Mouse (Mus musculus) lung, postnatal 0 days (tissue): ENCODE data around the gene Muc1. TPM values are rescaled to one million over a fixed set of nuclear protein-coding genes. Genes with fewer than 3 reads are reported as not detected.

Experiments
- ATAC-seq: fragments of 200-750 bp; cut with Nextera tagmentation; 2 replicates; pipeline ENCODE4 v1.8.0; 2017; ENCODE audit warnings: moderate library complexity
- DNase-seq: peaks from one replicate; pipeline ENCODE4 v3.0.0-alpha.2; 2016; ENCODE audit warnings: low spot score
- H3K27ac ChIP-seq: fragments of 300-500 bp; sonication (generic); 2 replicates; pipeline ENCODE4 v1.5.1; 2014; ENCODE audit warnings: antibody characterized with exemption, mild to moderate bottlenecking, low read length, mixed read lengths
- H3K27me3 ChIP-seq: fragments of 300-500 bp; sonication (generic); replicated peaks from 2 replicates; pipeline ENCODE4 v1.6.1; 2014; ENCODE audit warnings: low read length, mixed read lengths; ENCODE audit not compliant: insufficient read depth
- H3K36me3 ChIP-seq: fragments of 300-500 bp; sonication (generic); 2 replicates; pipeline ENCODE4 v1.6.1; 2014; ENCODE audit warnings: low read length, mixed read lengths; ENCODE audit not compliant: insufficient read depth
- H3K4me1 ChIP-seq: fragments of 300-500 bp; sonication (generic); 2 replicates; pipeline ENCODE4 v1.6.1; 2014; ENCODE audit warnings: antibody characterized with exemption, low read depth, low read length, mixed read lengths; ENCODE audit not compliant: insufficient read depth
- H3K4me2 ChIP-seq: fragments of 300-500 bp; sonication (generic); replicated peaks from 2 replicates; pipeline ENCODE4 v1.6.1; 2014; ENCODE audit warnings: low read depth, mild to moderate bottlenecking, low read length, moderate library complexity, mixed read lengths
- H3K4me3 ChIP-seq: fragments of 300-500 bp; sonication (generic); 2 replicates; pipeline ENCODE4 v1.5.1; 2014; ENCODE audit warnings: low read depth, low read length
- H3K9ac ChIP-seq: fragments of 300-500 bp; sonication (generic); replicated peaks from 2 replicates; pipeline ENCODE4 v1.6.1; 2014; ENCODE audit warnings: low read depth, mild to moderate bottlenecking
- H3K9me3 ChIP-seq: fragments of 300-500 bp; sonication (generic); 2 replicates; pipeline ENCODE4 v1.6.1; 2016; ENCODE audit warnings: low read length, mixed read lengths
- CTCF ChIP-seq: IDR thresholded peaks from 2 replicates; pipeline ENCODE4 v1.5.1; 2016; ENCODE audit warnings: antibody characterized with exemption, mild to moderate bottlenecking
- EP300 ChIP-seq: IDR thresholded peaks from 2 replicates; pipeline ENCODE4 v1.6.1; 2016; ENCODE audit warnings: antibody characterized with exemption, mild to moderate bottlenecking, control low read depth
- WGBS: fragments of 180-500 bp; shearing (Covaris S2); extraction: QIAGEN DNeasy Blood & Tissue Kit; methylation state at CpG from one replicate; pipeline ENCODE4 v1.1.7; 2014; 5-methylcytosine and 5-hydroxymethylcytosine counted together
- polyA plus RNA-seq: library from polyadenylated mRNA; unstranded; fragments of >200 nt; fragmentation: Nextera tagmentation; extraction: Ambion mirVana; gene quantifications from 2 replicates; pipeline ENCODE4 v1.2.1, GENCODE M21; 2015

Muc1 gene
- polyA plus RNA-seq, 1 experiment from 2014 or later: 307 TPM

- DNase-seq (no peak), ATAC-seq (no peak)
- H3K9me3 ChIP-seq: no peaks in the 10 kb centered on the region
- H3K9ac ChIP-seq: no peak overlapping the region
- TF ChIP-seq CTCF (no peak), EP300 (no peak)
- WGBS: 81% methylated on average over 18 of the region's 18 CpGs
- H3K4me3 ChIP-seq: no peak overlapping the region
- H3K27me3 ChIP-seq: no peaks in the 10 kb centered on the region
- H3K27ac ChIP-seq: no peak overlapping the region
- H3K36me3 ChIP-seq: no peaks in the 10 kb centered on the region
- no peak overlapping the region for H3K4me2 ChIP-seq
- H3K4me1 ChIP-seq: peaks cover 4% of the 10 kb centered on the region; the same call in 1 of the 2 replicates
Observed at GRCm38 (mm10) chr3:89187690-89188477, 41.0 kb upstream of the Muc1 start.

GRCm38 (mm10) chr3:89188478-89188875, 40.4 kb upstream of the Muc1 start:
- Histone ChIP-seq H3K4me2 (no peak overlapping the region), H3K27me3 (no peaks in the 10 kb centered on the region), H3K36me3 (no peaks in the 10 kb centered on the region), H3K9ac (no peak overlapping the region), H3K9me3 (no peaks in the 10 kb centered on the region), H3K4me1 (peaks cover 3% of the 10 kb centered on the region; the same call in 1 of the 2 replicates), H3K27ac (no peak overlapping the region), H3K4me3 (no peak overlapping the region)
- DNase-seq (no peak), ATAC-seq (no peak)
- TF ChIP-seq CTCF (no peak), EP300 (no peak)
- 68% methylated on average over 12 of the region's 12 CpGs for WGBS

GRCm38 (mm10) chr3:89190436-89190835, 38.4 kb upstream of the Muc1 start:
- WGBS: 65% methylated on average over 8 of the region's 8 CpGs
- no peaks in the 10 kb centered on the region for H3K4me1 ChIP-seq
- no peaks in the 10 kb centered on the region for H3K36me3 ChIP-seq
- H3K27ac ChIP-seq: no peak overlapping the region
- TF ChIP-seq CTCF (no peak), EP300 (no peak)
- no peaks in the 10 kb centered on the region for H3K9me3 ChIP-seq
- no peak overlapping the region for H3K9ac ChIP-seq
- ATAC-seq (no peak), DNase-seq (no peak)
- no peak overlapping the region for H3K4me2 ChIP-seq
- no peaks in the 10 kb centered on the region for H3K27me3 ChIP-seq
- H3K4me3 ChIP-seq: no peak overlapping the region

GRCm38 (mm10) chr3:89193351-89193750, 35.5 kb upstream of the Muc1 start:
- Histone ChIP-seq H3K4me2 (no peak overlapping the region), H3K27me3 (no peaks in the 10 kb centered on the region), H3K4me1 (no peaks in the 10 kb centered on the region), H3K9me3 (no peaks in the 10 kb centered on the region), H3K27ac (no peak overlapping the region), H3K36me3 (no peaks in the 10 kb centered on the region), H3K4me3 (no peak overlapping the region), H3K9ac (no peak overlapping the region)
- DNase-seq (no peak), ATAC-seq (no peak)
- 76% methylated on average over 1 of the region's 1 CpGs for WGBS
- TF ChIP-seq CTCF (peak; percentile 44), EP300 (no peak)

- H3K36me3 ChIP-seq: no peaks in the 10 kb centered on the region
- H3K9ac ChIP-seq: no peak overlapping the region
- no peak for TF ChIP-seq EP300
- peak; percentile 63 for TF ChIP-seq CTCF
- WGBS: 92% methylated on average over 2 of the region's 2 CpGs
- no peak overlapping the region for H3K4me2 ChIP-seq
- no peaks in the 10 kb centered on the region for H3K27me3 ChIP-seq
- H3K4me1 ChIP-seq: no peaks in the 10 kb centered on the region
- no peak overlapping the region for H3K27ac ChIP-seq
- ATAC-seq: no peak
- DNase-seq: peak; percentile 51
- H3K9me3 ChIP-seq: no peaks in the 10 kb centered on the region
- H3K4me3 ChIP-seq: no peak overlapping the region
Observed at GRCm38 (mm10) chr3:89193853-89194252, 35.0 kb upstream of the Muc1 start.

- Histone ChIP-seq H3K36me3 (no peaks in the 10 kb centered on the region), H3K4me1 (no peaks in the 10 kb centered on the region), H3K27me3 (no peaks in the 10 kb centered on the region), H3K4me2 (peak overlapping the region; percentile 68), H3K9ac (peak overlapping the region; percentile 41), H3K27ac (peak overlapping the region; percentile 82), H3K4me3 (peak overlapping the region; percentile 47), H3K9me3 (no peaks in the 10 kb centered on the region)
- TF ChIP-seq EP300 (no peak), CTCF (peak; percentile 75)
- ATAC-seq (peak; percentile 98), DNase-seq (peak; percentile 97)
- WGBS: 7% methylated on average over 33 of the region's 33 CpGs
Observed at GRCm38 (mm10) chr3:89195979-89196877, 32.6 kb upstream of the Muc1 start.
